Mouse (Mus musculus): Measurements from ENCODE around the gene Ifitm2.
"Not testable (repeated sequence)": the region's sequence is repeated elsewhere in the genome, so short reads cannot be mapped to it uniquely, and the experiment has no call there.

- not testable (repeated sequence) for TF ChIP-seq CTCF (IDR thresholded peaks at IDR 0.05; ENCODE audit: low read depth); EP300 (optimal IDR thresholded peaks at IDR 0.05)
Measured at GRCm38 (mm10) chr7:140976720-140977119, 20.9 kb upstream of the Ifitm2 start.
